Mouse (Mus musculus) cerebellum, adult 18-20 months (tissue): ENCODE measurements around the gene Camk2n2.

Source experiments
- DNase-seq, 2 experiments: peaks; one replicate each; pipeline ENCODE4 v3.0.0; 2021

Camk2n2 gene

DNA sequence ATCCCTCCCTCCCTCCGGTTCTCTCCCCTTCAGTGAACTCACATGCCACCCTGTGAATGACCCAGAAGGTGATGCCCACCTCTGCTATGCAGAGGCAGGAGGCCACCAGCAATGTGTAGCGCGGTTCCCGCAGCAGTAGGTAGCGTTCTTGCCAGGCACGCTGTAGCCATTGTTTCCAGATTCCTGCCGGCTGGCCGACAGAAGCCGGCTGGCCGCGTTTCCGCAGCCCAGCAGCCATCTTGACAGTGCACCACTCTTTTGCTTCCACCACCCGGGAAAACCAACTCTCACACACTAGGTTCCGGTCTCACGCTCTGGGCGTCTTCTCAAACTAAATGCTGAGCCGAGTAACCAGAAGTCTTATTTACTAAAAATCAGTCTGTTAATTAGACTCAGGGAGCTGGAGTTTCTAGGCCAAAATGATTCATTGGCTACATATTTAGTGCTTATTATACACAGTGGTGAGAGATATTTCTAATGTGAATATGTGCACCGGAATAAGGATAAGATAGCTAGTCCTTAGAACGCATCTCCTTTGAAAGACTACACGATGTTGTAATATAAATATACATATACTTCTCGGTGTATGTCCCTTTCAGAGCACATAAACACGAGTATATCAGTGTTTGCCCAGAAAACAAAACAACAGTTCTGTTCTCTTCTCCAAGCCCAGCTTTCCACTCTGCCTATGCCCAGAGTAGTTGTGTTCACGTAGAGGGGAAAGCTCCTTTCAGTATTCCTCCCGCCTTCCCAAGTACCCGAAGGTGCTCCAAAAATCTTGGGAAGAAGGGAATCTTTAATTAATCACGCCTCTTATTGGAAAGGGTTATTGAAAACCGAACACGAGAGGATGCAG, 10.4 kb downstream of the Camk2n2 start:
- DNase-seq, result peak; percentile 58 to 82

DNA sequence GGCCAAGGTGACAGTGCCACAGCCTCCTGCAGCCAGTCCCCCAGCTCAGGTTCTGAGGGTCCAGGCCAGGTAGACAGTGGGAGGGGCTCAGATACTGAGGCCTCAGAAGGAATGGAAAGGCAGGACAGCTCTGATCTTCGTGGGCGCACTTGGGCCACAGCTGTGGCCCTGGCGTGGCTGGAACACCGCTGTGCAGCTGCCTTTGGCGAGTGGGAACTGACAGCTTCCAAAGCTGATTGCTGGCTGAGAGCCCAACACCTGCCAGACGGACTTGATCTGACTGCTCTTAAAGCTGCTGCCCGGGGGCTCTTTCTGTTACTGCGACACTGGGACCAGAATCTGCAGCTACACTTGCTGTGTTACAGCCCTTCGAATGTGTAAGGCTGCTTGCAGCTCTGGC, 16.4 kb downstream of the Camk2n2 start:
- DNase-seq, result no peak

DNA sequence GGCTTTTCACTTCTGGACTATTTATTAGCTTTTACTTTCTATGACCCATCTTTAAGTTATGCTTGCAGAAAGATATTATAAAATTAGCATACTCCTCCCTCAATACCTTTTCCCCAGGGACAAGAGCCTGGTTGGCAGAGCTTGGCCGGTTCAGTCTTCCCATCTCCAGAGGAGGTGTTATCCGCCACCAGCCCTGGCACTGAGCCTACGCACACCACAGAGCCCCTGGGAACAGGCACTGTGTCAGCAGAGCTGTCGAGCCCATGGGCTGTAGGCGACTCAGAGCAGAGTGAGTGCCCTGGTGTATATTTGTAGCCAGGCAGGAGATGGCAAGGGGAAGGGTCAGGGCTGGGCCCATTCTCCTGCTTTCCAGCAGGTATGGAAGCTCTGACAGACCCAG, 20.6 kb downstream of the Camk2n2 start:
- DNase-seq, result no peak

DNA sequence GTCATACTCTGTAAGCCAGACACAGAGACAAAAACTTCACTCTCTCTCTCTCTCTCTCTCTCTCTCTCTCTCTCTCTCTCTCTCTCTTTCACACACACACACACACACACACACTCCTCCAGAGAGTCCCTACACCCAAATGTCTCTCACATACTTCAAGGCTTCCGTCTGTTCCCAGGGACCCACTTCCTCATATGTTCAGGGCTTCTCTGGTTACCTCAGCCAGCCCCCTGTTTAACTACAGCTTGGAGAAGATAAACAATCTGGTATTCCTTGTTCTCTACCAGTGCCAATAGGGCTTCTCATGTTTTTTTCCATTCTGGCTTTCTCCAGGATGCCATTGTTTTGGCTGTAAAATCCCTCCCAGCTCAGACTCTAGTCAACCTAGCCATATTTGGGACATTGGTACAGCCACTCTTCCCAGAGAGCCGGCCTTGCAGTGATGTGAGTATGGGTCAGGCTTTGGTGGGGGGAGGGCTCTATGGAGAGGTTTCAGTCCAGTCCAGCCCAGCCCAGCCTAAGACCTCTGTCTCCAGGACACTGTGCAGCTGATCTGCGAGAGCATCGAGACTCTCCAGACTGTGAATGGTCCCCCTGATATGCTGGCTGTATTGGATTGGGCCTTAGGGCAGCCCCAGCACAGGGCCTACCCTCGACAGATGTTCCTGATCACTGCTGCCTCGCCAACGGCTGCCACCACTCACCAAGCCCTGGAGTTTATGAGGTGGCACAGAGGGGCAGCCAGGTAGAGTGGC, 24.2 kb downstream of the Camk2n2 start:
- no peak for DNase-seq

DNA sequence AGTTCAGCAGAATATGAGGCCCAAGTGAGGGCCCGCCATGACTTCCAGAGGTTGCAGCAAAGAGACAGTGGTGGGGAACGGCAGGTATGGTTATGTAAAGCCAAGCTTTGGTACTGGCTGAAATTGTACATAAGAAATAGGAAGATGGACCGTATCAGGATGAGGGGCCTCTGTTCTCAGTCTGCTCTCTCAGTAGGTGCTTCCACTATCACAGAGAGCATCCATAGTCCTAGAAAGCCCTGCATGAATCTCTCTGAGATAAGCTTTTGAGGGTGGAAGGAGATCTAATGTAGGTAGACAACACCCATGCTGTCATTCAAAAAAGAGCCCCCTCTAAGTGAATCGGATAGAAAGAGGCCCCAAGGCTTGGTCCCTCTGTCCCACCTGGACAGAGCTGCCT, 25.4 kb downstream of the Camk2n2 start:
- no peak for DNase-seq

DNA sequence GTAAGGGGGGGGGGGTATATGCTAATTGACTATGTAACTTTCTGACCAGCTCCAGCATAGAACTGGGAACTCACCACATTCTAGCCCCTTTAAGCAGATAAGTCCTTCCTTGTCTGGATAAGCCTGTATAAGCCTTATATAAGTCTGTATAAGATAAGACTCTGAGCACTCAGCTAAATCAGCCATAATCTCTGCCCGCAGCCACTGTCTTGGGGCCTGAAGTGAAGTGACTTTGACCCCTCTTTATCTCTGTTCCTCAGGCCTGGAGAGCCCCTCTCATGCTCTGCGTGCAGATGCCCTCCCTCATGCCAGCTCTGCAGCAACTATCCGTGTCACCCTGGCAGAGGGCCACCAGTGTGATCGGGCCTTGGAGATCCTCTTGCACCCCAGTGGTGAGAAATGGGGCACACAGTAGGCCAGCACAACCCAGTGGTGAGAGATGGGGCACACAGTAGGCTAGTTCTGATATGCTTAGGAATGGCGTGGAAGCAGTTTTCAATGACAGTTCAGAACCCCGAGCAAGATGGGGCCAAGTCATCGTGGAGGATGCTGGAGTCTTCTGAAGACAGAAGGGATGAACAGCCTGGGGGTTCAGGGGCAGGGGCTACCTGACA, 25.9 kb downstream of the Camk2n2 start:
- no peak for DNase-seq

DNA sequence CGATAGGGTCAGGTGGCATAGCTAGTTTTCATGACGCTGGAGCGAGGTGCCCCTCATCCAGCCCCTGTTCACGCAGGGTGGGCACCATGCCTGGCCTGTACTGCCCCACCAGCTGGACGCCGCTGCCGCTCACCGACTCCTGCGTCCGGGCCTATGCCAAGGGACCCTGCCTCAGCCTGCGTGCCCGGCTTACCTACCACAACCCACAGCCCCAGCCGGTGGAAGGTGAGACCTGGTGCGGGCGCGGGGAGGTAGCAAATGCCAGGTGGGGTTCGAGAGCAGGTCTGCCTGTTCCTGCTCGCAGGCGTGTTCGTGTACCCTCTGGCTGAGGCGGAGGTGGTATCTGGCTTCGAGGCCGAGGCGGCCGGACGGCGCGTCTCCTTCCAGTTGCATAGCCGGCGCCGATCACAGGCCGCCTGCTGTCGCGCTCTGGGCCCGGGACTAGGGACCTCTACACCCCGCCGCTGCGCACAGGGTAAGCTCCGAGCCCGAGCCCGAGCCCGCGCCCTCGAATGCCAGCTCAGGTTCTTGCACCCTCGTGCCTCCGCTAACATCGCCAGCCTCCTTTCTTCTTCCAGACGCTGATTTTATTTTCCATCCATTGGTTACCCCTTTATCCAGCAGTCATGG, 29.9 kb downstream of the Camk2n2 start:
- peak in 1 of 2 experiments; percentile 14 for DNase-seq

DNA sequence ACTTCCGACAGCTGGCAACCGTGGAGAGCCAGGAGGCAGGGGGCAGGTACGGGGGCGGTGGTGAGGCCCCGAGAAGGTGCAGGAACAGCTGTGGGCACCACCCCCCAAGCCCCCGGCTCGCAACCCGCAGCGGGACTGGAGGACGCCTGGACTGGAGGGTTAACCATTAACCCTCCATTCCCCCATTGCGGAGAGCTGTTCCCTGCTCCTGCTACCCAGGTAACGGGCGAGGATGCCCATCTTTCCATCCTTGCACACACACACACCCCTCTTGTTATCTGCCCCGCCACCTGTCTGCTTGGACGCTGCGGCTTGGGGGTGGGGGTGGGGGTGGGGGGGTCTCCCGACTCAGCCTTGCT, 30.4 kb downstream of the Camk2n2 start:
- DNase-seq, result no peak

DNA sequence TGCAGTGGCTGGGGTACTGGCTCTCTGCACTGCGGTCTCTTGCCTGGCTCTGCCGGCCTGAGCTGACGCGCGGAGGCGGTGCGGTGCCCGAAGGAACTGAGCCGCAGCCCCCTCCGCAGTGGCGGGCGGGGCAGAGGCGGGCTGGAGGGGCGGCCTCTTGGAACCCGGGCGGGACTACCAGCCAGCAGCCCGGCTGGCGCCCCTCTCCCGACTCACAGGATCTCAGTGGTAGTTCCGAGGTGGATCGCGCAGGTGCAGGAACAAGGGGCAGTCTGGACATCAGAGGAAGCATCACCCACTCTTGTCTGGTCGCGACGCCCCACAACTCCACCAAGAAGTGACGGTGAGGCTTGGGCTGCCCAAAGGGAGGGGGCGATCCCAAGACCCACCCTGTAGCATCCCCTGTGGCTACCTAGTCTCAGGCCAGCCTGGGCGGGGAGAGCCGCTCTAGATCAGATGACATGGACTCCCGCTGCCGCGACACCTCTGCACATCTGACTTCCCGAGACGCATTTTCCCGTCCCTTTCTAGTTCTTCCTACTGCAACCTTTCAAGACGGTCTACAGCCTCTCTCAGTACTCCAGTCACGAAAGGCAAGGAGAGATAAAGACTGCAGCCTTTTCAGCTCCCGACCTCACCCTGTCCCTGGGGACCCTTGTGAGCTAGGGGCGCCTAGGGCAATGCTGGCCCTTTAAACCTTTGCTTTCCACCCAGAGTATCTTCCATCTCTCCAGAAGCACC, 31.0 kb downstream of the Camk2n2 start:
- DNase-seq, result peak; percentile 63 to 67

DNA sequence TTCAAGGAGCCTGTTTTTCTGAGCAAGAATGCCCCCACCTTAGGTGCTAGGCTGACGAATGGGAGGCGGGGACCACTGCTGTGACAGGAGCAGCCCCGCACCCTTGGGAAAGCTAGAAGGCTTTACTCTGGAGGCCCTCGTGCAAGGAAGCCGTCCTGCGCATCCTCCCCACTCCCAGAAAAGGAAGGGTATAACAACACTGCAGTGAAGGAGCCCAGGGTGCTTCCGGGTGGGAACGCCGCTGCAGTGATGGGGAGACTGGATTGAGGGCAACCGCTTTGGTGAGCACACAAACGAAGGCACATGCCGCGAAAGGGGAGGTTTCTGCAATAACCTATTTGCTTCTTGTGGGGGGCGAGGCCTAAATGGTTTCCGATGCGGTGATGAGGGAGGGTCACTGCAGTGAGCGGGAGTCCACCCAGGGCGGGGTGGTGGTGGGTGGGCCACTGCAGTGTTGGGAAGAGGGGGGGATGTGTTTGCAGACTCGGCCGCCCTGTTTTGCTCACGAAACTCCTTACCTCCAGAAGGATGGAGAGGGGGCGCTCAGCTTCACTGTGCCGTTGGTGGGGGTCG, 31.6 kb downstream of the Camk2n2 start, which contains the start of gene Vwa5b2:
Gene Vwa5b2, plus strand, starts transcription at position 106 of the 573 bp plus-strand sequence.
- peak; percentile 16 to 32 for DNase-seq
